Mouse (Mus musculus) adrenal gland, adult 18-20 months (tissue): ENCODE results near the gene Tmem159. TPM values are rescaled to one million over a fixed set of nuclear protein-coding genes. Genes with fewer than 3 reads are reported as not detected.

Source experiments
- DNase-seq, 2 experiments: peaks; one replicate each; pipeline ENCODE4 v3.0.0; 2021 to 2022; ENCODE audit warnings: low spot score in 2 of 2
- total RNA-seq, 2 experiments: library from RNA; stranded (reverse); gene quantifications; 1 replicate in 1 of 2; 2 replicates in 1 of 2; pipeline ENCODE4 v1.2.3; 2021

The Tmem159 gene
- total RNA-seq, 2 experiments from 2014 or later, result 74.7 to 102 TPM

DNA sequence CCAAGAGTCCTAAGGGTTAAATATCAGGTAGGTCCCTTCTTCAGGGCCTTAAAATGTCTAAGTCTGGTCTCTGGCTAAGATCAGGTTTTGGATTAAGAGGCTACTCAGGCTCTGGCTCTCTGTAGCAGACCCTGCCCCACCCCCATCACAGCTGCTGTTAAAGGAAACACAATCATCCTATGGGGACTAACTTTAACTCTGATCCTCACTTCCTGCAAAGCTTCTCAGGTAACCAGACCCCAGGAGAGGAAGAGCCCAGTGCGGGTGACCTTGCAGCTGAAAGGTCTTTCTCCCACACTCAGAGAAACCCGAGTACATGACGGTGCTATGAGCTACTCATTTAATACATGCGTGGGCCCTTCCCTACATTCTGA lies 25.5 kb downstream of the Tmem159 start:
- no peak for DNase-seq

DNA sequence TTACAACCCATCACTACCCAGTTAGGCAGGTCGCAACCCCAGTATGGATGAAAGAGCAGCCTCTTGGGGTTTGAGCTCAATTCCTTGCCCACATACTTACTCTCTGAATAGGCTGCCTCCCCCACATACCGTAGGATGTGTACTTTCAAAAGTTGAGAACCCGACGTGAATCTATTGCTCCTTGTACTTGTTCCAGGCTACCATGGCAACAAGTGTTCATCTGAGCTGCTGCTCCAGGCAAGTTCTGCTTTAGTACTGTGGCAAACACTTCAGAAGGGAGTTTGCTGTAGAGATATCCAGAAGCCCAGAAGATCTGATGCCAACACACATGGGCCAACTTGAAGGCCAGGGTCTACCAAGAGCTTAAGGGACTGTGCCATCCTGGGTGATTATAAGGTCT lies 26.8 kb downstream of the Tmem159 start:
- no peak for DNase-seq

DNA sequence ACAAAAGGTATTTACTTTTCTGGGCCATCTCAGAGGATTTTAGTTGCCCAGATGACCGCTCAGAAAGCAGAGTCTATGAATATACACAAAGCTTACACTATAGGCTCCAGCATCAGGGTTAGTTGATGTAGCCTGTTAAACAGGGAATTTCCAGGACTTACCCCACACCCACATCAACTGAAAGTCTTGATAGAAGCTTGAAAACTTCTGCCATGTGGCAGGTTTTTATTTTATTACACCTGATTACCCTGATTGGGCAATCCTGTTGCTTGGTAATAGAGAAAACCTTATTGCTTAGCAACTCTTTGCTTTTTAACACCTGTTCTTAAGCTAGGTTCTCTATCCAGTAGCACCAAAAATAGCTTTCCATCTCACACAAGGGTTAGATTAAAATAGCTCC lies 40.6 kb downstream of the Tmem159 start:
- no peak for DNase-seq

DNA sequence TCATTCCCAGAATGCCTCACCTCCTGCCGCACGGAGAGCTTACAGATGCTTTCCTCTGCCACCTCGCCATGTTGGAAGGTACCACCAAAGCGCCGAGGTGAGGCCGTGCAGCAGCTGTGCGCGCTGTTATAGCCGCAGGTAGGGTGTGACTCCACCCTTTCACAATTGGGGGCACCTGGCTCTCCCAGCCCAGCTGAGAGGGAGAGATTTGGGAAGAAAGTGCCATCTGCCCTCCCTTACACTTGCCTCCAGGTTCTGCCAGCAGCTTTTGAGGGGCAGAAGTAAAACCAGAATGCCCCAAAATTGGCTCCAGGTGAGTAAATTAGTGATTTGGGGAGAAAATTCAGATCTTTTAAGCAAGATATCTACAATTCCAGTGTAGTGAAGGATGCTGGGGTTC lies 43.0 kb downstream of the Tmem159 start, which contains the start of gene Zp2:
Gene Zp2 (minus strand): TSS at position 101 of the 400 bp plus-strand sequence.
- DNase-seq, result no peak

DNA sequence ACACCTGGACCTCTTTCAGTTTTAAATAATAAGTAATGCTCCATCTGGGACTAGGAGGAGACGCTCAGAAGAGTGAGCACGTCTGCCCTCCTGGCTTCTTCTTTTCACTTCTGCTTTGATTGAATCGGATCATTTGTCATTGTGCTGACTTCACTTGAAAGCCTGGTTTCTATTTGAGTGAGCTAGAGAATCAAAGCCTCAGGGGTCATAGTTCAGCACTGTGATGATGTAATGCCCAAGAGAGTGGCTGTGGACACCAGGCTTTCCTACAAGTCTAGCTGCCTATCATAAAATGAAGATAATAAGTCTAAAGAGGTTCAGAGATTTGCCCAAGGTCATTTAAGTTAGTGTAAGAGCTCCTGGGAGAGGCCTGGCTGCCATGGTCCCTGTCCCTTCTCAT lies 48.1 kb downstream of the Tmem159 start:
- no peak for DNase-seq

DNA sequence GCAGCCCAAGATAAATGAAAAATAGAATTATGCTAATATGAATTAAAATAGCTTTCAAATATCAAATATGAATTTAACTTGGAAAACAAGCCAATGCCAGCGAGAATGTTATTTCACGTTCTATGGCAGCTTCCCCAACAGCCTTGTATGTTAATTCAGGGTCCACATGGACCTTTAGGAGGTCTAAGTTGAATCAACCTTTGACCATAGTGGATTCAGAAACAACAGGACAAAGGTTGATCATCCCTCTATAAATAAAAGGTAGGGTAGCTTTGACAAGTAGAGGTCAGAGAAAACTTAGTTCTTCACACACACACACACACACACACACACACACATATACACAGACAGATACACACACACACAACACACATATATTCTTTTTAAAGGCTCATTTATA lies 48.7 kb downstream of the Tmem159 start:
- no peak for DNase-seq

DNA sequence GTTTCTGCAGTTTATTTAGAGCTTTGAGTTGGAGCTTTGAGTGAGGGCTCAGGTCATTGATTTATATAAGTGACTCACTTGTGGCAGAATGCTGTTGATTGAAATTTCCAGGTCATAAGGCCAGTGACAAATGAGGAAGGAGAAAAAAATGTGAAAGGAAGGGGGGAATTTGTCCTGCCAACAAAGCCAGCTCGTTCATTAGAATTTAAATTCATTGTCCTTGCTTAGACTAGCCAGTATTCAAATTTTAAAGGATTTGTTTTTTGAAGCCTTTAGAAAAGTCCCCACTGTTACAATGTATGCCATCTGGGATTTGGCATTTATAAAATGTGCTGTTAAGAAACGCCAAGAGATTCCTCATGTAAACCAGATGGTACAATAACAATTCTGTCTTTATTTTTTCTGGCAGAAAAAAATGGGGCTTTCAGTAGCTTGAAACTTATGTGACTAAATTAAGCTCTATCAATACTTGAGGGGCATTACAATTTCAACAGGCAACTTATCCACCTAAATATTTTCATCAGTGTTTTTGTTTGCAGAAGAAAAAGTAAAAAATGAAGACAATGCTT lies 54.8 kb downstream of the Tmem159 start:
- no peak for DNase-seq

DNA sequence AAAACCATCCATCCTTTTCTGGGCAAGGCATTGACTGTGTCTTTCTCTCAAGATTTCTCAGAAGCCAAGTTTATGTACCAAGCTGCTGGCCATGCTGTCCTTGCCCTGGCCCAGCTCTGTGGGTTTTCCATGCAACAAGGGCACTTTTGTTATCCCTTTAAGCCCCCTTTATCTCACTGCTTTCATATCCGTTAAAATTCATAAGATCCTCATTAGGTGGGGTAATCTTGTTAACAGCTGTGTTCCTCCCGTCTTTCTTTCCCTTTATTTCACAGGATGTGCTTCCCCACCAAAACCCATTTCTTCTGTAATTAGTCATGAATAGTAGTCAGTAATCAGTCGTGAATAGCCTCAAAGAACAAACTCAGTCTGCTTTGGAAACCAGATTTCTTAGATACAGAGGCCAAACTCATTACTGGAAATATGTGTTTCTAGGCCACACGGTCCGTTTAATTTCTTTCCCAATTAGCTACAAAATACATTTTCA lies 55.5 kb downstream of the Tmem159 start:
- DNase-seq, result no peak

DNA sequence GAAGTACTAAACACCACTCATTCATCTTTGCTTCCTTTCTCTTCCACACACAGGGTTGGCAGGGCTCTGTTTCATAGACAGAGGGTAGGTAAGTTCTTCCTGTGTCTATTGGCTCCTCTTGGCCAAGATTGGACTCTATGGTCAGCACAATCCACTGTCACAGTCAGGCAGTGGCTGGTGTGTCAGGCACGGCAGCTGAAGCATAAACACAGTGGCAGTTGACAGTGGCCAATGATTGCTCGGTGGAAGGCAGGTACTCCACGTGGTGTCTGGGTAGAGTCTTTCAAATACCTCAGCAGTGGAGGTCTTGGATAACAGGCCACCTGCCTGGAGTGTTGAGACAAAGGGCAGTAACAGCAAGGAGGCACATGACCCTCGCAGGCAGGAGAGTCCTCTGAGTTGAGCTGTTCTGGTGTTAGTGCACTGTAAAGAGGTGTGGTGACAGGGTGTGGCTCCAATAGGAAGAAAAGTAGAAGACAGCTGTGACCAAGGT lies 56.0 kb downstream of the Tmem159 start:
- no peak for DNase-seq

DNA sequence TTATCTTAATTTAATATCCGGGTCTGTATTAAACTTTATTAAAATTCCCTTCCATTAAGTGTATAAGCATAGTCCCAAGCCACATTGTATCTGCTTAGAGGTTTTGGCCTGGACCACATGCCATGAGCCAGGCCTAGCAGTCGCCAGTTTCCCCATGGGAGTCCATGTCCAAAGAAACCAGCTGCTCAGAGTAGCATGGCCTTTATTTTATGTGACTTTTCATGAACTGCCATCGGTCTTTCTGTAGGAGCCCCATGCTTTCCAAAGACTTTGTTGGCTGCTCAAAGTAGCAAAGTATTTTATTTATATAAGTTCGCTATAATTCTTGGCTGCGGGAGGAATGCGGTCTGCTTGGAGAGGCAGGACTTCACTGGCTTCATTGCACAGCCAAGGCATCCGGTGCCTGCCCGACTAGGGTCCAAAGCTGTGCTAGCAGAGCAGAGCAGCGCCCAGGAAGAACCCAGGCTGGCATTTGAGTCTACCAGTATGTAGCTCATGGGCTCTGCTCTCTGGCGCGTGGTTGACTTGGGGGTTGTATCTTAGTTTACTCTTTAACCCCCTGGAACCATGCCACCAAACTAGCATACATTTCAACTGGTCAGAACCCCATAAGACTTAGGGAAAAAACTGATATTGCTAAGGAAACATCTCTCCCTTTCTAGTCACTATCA lies 61.6 kb downstream of the Tmem159 start:
- no peak for DNase-seq

Other genes with a start within 250 kb of the Tmem159 start
- gene Lyrm1, start 206.5 kb upstream of the Tmem159 start, total RNA-seq, result 1 to 10 TPM; 7.4 to 8.9 TPM
- gene Dcun1d3, start 206.1 kb upstream of the Tmem159 start, total RNA-seq, result 10 to 100 TPM; 39.2 to 43.1 TPM
- gene Dnah3, start 7.1 kb upstream of the Tmem159 start, total RNA-seq, result under 1 TPM; 0.03 to 0.26 TPM
- gene Zp2, start 42.9 kb downstream of the Tmem159 start, total RNA-seq, result not detected
- under 1 TPM; 0.22 to 0.33 TPM for gene Anks4b, start 71.5 kb downstream of the Tmem159 start, total RNA-seq
- gene Crym, start 99.8 kb downstream of the Tmem159 start, total RNA-seq, result 1 to 10 TPM; 1.2 to 3.6 TPM
- gene Abca14, start 101.6 kb downstream of the Tmem159 start, total RNA-seq, result not detected
- gene Abca15, start 226.3 kb downstream of the Tmem159 start, total RNA-seq, result not detected